Mouse (Mus musculus) heart, embryonic 10.5 days (tissue): ENCODE results near the gene Tubb4b. TPM values are rescaled to one million over a fixed set of nuclear protein-coding genes. Genes with fewer than 3 reads are reported as not detected.

Source experiments
- DNase-seq: peaks from one replicate; pipeline ENCODE4 v3.0.0-alpha.2; 2017; ENCODE audit warnings: low spot score
- H3K27ac ChIP-seq: fragments of 300-500 bp; sonication (generic); 2 replicates; pipeline ENCODE4 v1.5.1; 2016; ENCODE audit warnings: mild to moderate bottlenecking
- H3K27me3 ChIP-seq: fragments of 300-500 bp; sonication (generic); 2 replicates; pipeline ENCODE4 v1.6.1; 2016; ENCODE audit warnings: mild to moderate bottlenecking; ENCODE audit not compliant: poor library complexity, insufficient read depth, severe bottlenecking
- H3K36me3 ChIP-seq: fragments of 300-500 bp; sonication (generic); 2 replicates; pipeline ENCODE4 v1.6.1; 2016; ENCODE audit warnings: mild to moderate bottlenecking, moderate library complexity
- H3K4me1 ChIP-seq: fragments of 300-500 bp; sonication (generic); 2 replicates; pipeline ENCODE4 v1.6.1; 2016; ENCODE audit warnings: mild to moderate bottlenecking
- H3K4me3 ChIP-seq: fragments of 300-500 bp; sonication (generic); 2 replicates; pipeline ENCODE4 v1.5.1; 2016; ENCODE audit warnings: mild to moderate bottlenecking, moderate library complexity
- H3K9me3 ChIP-seq: fragments of 300-500 bp; sonication (generic); 2 replicates; pipeline ENCODE4 v1.6.1; 2016; ENCODE audit warnings: mild to moderate bottlenecking, moderate library complexity
- WGBS: fragments of 180-500 bp; shearing (Covaris S2); methylation state at CpG from one replicate; pipeline ENCODE4 v1.1.7; 2016; 5-methylcytosine and 5-hydroxymethylcytosine counted together
- polyA plus RNA-seq: library from polyadenylated mRNA; unstranded; fragments of >200 nt; fragmentation: Nextera tagmentation; extraction: Ambion mirVana; gene quantifications from 2 replicates; pipeline ENCODE4 v1.2.1, GENCODE M21; 2016

Gene Tubb4b
- polyA plus RNA-seq, 1 experiment from 2014 or later = 610 TPM

- H3K27me3 ChIP-seq = peaks cover 43% of the 10 kb centered on the region
- DNase-seq = peak; percentile 94
- H3K4me3 ChIP-seq = peak overlapping the region; percentile 43
- H3K4me1 ChIP-seq = peaks cover 29% of the 10 kb centered on the region
- H3K9me3 ChIP-seq = no peaks in the 10 kb centered on the region
- no peaks in the 10 kb centered on the region for H3K36me3 ChIP-seq
- WGBS = 2% methylated on average over 7 of the region's 7 CpGs
- peak overlapping the region; percentile 42 for H3K27ac ChIP-seq
These were observed 4.0 kb upstream of the Tubb4b start for GRCm38 (mm10) chr2:25228431-25228889.

- DNase-seq = no peak
- H3K4me1 ChIP-seq = peaks cover 33% of the 10 kb centered on the region
- H3K27ac ChIP-seq = no peak overlapping the region
- H3K27me3 ChIP-seq = peaks cover 32% of the 10 kb centered on the region
- H3K36me3 ChIP-seq = peaks cover 6% of the 10 kb centered on the region; the same call in 1 of the 2 replicates
- WGBS = 88% methylated on average over 4 of the region's 4 CpGs
- H3K4me3 ChIP-seq = no peak overlapping the region
- H3K9me3 ChIP-seq = no peaks in the 10 kb centered on the region
These were observed 2.9 kb upstream of the Tubb4b start for GRCm38 (mm10) chr2:25227406-25227805.

- Histone ChIP-seq H3K4me3 (no peak overlapping the region), H3K27ac (peak overlapping the region; percentile 42), H3K9me3 (no peaks in the 10 kb centered on the region), H3K4me1 (peaks cover 34% of the 10 kb centered on the region), H3K27me3 (peaks cover 27% of the 10 kb centered on the region), H3K36me3 (peaks cover 11% of the 10 kb centered on the region)
- DNase-seq = no peak
- WGBS = 78% methylated on average over 5 of the region's 5 CpGs
These were observed 2.4 kb upstream of the Tubb4b start for GRCm38 (mm10) chr2:25226864-25227263.

DNA sequence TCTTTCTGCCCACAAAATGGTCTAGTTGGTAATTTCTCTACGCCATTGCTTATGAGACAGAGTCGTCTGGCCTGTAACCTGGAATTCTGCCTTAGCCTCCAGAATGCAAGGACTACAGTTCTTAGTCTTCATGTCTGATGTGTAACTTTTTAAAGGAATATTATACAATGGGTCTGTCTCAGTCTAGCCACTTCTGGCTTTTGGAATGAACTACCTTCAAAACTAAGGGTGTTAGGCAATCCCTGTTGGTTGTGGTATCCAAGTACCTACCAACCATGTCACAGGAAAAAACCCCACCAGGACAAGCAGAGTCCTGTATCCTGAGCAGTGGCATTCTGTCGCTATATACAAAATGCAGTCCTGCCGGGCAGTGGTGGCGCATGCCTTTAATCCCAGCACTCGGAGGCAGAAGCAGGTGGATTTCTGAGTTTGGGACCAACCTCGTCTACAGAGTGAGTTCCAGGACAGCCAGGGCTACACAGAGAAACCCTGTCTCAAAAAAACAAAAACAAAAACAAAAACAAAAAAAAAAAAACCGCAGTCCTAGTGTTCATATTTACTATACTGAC is 1.4 kb upstream of the Tubb4b start:
- Histone ChIP-seq H3K27ac (peak overlapping the region; percentile 90), H3K4me1 (peaks cover 38% of the 10 kb centered on the region), H3K9me3 (no peaks in the 10 kb centered on the region), H3K27me3 (peaks cover 17% of the 10 kb centered on the region), H3K4me3 (peak overlapping the region; percentile 82), H3K36me3 (peaks cover 17% of the 10 kb centered on the region)
- no peak for DNase-seq
- WGBS = 80% methylated on average over 8 of the region's 8 CpGs

DNA sequence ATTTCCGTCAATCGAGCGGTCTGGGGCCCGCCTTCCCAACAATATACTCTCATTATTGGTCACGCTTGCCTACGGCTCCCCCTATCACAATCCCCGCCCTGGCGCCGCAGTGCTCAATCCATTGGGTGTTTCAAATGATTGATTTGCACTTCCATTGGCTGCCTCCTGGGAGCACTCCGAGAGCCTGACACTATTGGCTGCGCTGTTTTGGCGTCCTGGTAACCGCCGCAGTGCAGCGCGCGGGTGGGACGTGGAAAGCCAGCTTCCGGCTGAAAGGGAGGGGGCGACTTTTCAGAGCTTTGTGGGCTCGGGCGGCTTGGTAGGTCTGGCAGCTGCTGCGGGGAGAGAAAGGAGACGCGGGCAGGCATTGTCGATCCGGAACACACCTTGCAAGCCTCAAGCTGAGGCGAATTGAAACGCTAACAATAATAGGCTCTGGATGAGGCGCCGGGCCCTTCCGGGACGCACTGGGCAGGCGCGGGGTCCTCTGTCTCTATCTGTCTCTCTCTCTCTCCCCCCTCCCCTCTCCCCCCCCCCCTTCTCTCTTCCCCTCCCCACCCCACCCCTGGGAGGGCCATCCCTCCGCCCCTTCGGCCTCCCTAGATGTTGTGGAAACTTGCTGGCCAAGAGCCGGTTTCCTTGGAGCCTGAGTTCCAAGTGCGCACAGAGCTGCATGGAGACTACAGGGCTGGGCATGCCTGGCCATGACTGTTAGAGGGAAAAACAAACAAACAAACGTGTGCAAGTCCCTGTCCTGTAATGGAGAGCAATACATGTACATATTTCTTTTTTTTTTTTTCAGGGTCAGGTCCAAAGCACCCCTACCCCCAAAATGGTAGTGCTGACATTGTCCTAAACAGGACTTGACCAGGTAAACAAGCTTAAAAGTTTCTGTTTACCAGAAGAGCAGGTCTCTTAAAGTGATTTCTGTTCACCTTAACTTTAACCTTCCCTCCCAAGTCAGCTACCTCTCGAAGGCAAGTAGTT is 557 bp upstream of the Tubb4b start:
- peak; percentile 100 for DNase-seq
- no peaks in the 10 kb centered on the region for H3K9me3 ChIP-seq
- H3K36me3 ChIP-seq = peaks cover 17% of the 10 kb centered on the region
- 2% methylated on average over 39 of the region's 41 CpGs for WGBS
- peaks cover 9% of the 10 kb centered on the region; the same call in 1 of the 2 replicates for H3K27me3 ChIP-seq
- H3K4me1 ChIP-seq = peaks cover 38% of the 10 kb centered on the region
- peak overlapping the region; percentile 90 for H3K27ac ChIP-seq
- H3K4me3 ChIP-seq = peak overlapping the region; percentile 82

DNA sequence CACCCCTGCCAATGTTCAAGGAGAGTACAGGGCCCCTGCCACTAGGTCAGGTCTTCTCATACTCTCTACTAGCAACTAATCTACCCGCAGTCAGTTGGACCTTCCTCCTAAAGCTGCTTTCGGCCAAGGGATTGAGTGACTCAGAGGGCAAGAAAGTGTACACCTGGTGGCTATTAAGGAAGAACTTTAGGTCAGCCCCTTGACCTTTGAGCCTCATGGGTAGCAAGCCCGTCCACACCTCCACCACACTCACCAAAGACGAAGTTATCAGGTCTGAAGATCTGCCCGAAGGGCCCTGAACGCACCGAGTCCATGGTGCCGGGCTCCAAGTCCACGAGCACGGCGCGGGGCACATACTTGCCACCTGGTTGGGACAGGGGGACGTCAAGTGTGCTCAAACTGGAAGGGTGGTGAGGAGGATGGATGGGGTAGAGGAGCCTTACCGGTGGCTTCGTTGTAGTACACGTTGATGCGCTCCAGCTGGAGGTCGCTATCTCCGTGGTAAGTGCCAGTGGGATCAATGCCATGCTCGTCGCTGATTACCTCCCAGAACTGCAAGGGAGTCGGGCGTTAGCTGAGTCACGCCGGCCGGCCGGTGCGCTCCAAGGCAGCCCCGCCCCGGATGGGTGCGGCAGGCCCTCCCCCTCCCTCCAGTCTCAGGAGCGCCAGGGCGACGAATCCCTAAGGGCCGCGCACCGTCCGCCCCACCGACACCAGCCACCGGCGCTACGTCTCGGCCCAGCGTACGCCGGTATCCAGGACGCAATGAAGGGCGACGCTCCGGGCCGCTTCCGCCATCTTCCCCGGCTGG is 616 bp downstream of the Tubb4b start:
- peak; percentile 94 for DNase-seq
- H3K4me1 ChIP-seq = peaks cover 35% of the 10 kb centered on the region
- peak overlapping the region; percentile 82 for H3K4me3 ChIP-seq
- peaks cover 17% of the 10 kb centered on the region for H3K36me3 ChIP-seq
- WGBS = 1% methylated on average over 53 of the region's 53 CpGs
- H3K9me3 ChIP-seq = no peaks in the 10 kb centered on the region
- H3K27ac ChIP-seq = peak overlapping the region; percentile 93
- H3K27me3 ChIP-seq = no peaks in the 10 kb centered on the region

- Histone ChIP-seq H3K36me3 (peaks cover 17% of the 10 kb centered on the region), H3K27ac (no peak overlapping the region), H3K9me3 (no peaks in the 10 kb centered on the region), H3K27me3 (no peaks in the 10 kb centered on the region), H3K4me1 (peaks cover 20% of the 10 kb centered on the region), H3K4me3 (no peak overlapping the region)
- no peak for DNase-seq
- 70% methylated on average over 5 of the region's 5 CpGs for WGBS
These were observed 3.1 kb downstream of the Tubb4b start for GRCm38 (mm10) chr2:25221331-25221772.

GRCm38 (mm10) chr2:25218445-25218844 is 6.1 kb downstream of the Tubb4b start, which contains the start of gene Fam166a:
Gene Fam166a (plus strand): TSS chr2:25218745.
- DNase-seq = no peak
- H3K4me3 ChIP-seq = no peak within 1 kb of the TSS
- no peak within 1 kb of the TSS for H3K27ac ChIP-seq
- H3K27me3 ChIP-seq = peaks cover 22% of the 10 kb centered on the region
- H3K9me3 ChIP-seq = no peaks in the 10 kb centered on the region
- peaks cover 8% of the 10 kb centered on the region for H3K4me1 ChIP-seq
- peaks cover 17% of the 10 kb centered on the region for H3K36me3 ChIP-seq

- H3K27ac ChIP-seq = no peak overlapping the region
- H3K9me3 ChIP-seq = no peaks in the 10 kb centered on the region
- H3K36me3 ChIP-seq = peaks cover 11% of the 10 kb centered on the region
- H3K27me3 ChIP-seq = peaks cover 30% of the 10 kb centered on the region
- no peak for DNase-seq
- no peak overlapping the region for H3K4me3 ChIP-seq
- 54% methylated on average over 2 of the region's 2 CpGs for whole genome bisulfite sequencing
- 0 out of 2 replicates have a peak, but pooled peaks cover 5% of the 10 kb centered on the region for H3K4me1 ChIP-seq
These were observed 6.8 kb downstream of the Tubb4b start for GRCm38 (mm10) chr2:25217666-25218065.

DNA sequence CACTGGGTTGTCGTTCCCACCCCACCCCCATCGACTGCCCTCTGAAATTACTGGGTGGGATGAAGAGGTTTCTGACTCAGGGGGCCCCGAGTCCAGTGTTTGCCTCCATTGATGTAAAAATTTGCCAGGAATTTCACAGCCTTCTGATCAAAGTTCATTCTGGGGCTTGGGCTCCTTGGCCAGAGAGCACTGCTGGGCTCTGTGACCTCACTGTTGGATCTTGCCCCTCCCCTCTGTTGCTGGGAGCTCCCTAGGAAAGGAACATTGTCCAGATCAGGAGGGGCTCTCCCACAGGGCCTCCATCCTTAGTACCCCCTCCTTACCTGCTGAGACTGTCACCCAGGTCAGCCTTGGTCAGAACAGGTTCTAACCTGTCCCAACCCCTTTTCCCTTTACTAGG is 10.1 kb downstream of the Tubb4b start, which contains the start of gene Stpg3:
TSS of gene Stpg3 (minus strand) at position 194 of the 400 bp plus-strand sequence.
- Histone ChIP-seq H3K4me1 (peaks cover 17% of the 10 kb centered on the region), H3K36me3 (no peaks in the 10 kb centered on the region; the same call in 1 of the 2 replicates), H3K4me3 (peak within 1 kb of the TSS; percentile 10; the same call in 1 of the 2 replicates), H3K27me3 (peaks cover 34% of the 10 kb centered on the region), H3K27ac (no peak within 1 kb of the TSS), H3K9me3 (no peaks in the 10 kb centered on the region)
- no peak for DNase-seq
- 71% methylated on average over 3 of the region's 3 CpGs for WGBS

DNA sequence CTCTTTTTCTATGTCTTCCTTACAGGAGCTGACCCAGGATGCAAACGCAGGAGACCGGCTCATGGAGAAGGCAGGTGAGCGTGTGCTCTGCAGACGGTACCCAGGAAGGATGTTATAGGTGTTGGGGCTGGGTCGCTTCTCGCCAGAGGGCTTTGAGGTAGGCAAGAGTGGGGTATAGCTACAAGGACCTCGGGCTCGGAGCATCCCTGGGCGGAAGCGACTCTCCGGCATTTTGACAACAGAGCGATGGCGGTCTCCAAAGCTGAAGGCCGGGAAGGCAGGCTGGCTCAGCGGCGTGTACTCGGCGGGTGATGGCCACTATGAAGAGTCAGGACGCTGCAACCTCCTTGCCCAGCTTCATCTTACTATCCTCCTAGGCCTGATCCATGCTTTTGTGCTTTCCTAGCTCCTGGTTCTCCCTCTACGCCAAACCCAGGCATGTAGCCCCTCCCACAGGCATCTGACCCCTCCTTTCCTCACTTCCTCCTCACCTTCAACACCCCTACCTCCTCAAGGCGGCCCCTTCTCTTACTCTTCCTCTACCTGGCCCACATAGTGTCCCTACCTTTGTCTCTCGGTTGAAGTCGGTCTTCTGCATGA is 11.1 kb downstream of the Tubb4b start:
- no peaks in the 10 kb centered on the region for H3K9me3 ChIP-seq
- peaks cover 8% of the 10 kb centered on the region for H3K36me3 ChIP-seq
- WGBS = 57% methylated on average over 23 of the region's 23 CpGs
- peaks cover 17% of the 10 kb centered on the region for H3K4me1 ChIP-seq
- no peak overlapping the region for H3K27ac ChIP-seq
- no peak for DNase-seq
- H3K27me3 ChIP-seq = peaks cover 34% of the 10 kb centered on the region
- peak overlapping the region; percentile 10; the same call in 1 of the 2 replicates for H3K4me3 ChIP-seq

DNA sequence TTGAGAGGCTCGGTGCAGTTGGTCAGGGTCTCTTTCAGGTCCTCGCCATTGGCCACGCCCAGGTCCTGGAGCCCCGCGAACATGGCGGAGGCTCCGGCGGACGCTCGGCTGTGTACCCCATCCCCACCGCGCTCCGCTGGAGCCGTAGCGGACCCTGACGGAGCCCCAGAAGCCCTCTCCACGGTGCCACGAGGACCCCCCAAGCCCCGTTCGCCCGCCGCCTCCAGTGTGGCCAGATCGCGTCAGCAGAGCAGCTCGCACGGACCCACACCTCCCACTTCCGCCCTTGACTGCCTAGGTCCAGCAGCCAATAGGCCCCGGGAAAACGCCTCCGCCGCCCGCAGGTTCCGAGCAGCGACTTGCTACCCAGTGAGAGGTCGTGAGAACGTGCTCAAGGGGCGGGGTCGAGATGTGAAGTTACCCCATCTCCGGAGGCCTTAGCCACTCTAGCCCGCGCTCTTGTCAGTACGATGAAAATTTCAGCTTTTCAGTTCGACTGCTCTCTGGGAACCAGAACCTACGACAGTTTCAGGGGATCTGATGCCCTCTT is 13.3 kb downstream of the Tubb4b start, which contains the start of gene Nelfb:
TSS of gene Nelfb (minus strand) at position 369 of the 550 bp plus-strand sequence.
- peak; percentile 97 for DNase-seq
- 1% methylated on average over 44 of the region's 44 CpGs for WGBS
- H3K27ac ChIP-seq = peak within 1 kb of the TSS; percentile 99
- H3K36me3 ChIP-seq = peaks cover 29% of the 10 kb centered on the region
- no peaks in the 10 kb centered on the region for H3K9me3 ChIP-seq
- peak within 1 kb of the TSS; percentile 97 for H3K4me3 ChIP-seq
- H3K4me1 ChIP-seq = peaks cover 17% of the 10 kb centered on the region
- H3K27me3 ChIP-seq = peaks cover 34% of the 10 kb centered on the region
